Mouse (Mus musculus) limb, embryonic 15.5 days (tissue): Measurements from ENCODE around the gene Dcaf10. TPM values are rescaled to one million over a fixed set of nuclear protein-coding genes. Genes with fewer than 3 reads are reported as not detected.

Source experiments
- microRNA-seq: library from miRNA; unstranded; fragments of <30 nt; microRNA quantifications from one replicate; pipeline ENCODE4, GENCODE M21; 2016
- polyA plus RNA-seq: library from polyadenylated mRNA; unstranded; fragments of >200 nt; fragmentation: Nextera tagmentation; extraction: Ambion mirVana; gene quantifications from 2 replicates; pipeline ENCODE4 v1.2.1, GENCODE M21; 2015

Dcaf10 gene
- polyA plus RNA-seq, 1 experiment from 2014 or later: 13.7 TPM

Small RNAs within 50 kb of the gene (microRNA-seq; reads per million reads assigned to microRNA genes)
- gene Gm25692: not detected

Other genes with a start within 250 kb of the Dcaf10 start
- gene Tomm5, start 234.0 kb upstream of the Dcaf10 start, polyA plus RNA-seq: 210 and 217 TPM in 2 replicates
- 3.4 and 3.6 TPM in 2 replicates for gene Frmpd1, start 157.2 kb upstream of the Dcaf10 start, polyA plus RNA-seq
- 14.4 and 16.7 TPM in 2 replicates for gene Trmt10b, start 45.0 kb upstream of the Dcaf10 start, polyA plus RNA-seq
- gene Exosc3, start 631 bp downstream of the Dcaf10 start, polyA plus RNA-seq: 66.2 and 72.0 TPM in 2 replicates
- gene Slc25a51, start 66.7 kb downstream of the Dcaf10 start, polyA plus RNA-seq: 58.0 and 61.8 TPM in 2 replicates
- gene Shb, start 190.4 kb downstream of the Dcaf10 start, polyA plus RNA-seq: 6.8 and 9.6 TPM in 2 replicates